Mouse (Mus musculus): ENCODE measurements around the gene Slc16a3. TPM values are rescaled to one million over a fixed set of nuclear protein-coding genes. Genes with fewer than 3 reads are reported as not detected.

The Slc16a3 gene
- total and polyA plus RNA-seq, 2 experiments from 2014 or later: 3.6 to 9.0 TPM

DNA sequence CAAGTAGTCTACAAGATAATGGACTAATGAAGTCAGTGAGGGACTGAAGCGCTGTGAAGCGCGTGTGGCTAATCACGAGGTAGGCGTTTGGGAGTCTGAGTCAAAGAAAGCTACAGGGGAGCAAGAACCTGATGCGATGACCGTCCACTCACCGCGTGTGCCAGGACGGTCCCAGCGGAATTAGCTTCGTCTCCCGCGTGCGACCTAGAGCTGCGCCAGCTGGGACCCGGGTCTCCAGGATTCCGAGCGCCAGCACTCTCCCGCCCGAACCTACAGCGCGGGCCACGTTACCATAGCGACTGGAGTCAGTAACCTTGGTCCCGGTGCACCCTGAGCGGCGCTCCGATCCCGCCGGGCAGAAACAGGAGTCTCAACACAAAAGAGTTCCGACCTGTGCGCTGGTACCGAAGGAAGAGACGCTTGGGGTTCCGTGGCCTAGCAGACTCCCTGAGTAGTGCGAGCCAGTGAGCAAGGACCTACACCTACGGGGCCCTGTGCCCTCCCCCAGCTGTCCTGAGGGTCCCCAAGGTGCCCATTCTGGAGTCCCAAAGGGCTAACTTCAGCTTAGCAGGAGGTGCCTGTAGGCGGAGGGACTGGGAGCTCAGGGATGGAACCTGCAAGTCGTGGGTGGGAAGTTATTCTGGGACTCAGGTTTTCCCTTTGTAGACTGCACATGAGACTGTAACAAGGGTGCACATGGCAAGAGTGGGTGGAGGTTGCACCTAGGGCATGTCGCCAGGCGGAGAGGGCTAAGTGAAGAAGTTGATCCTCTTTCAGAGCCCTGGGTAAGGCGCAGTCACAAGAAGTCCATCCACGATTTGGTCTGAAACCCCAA, 15.5 kb upstream of the Slc16a3 start, which contains the start of gene Ccdc57:
TSS of gene Ccdc57 (minus strand) at position 309 of the 835 bp plus-strand sequence.
- peak within 1 kb of the TSS; percentile 51; the same call in 1 of the 2 replicates for H3K27ac ChIP-seq (ENCODE audit: low read depth, low read length)
- TF ChIP-seq CTCF (IDR thresholded peaks at IDR 0.05; ENCODE audit: low read depth): no peak
- no peaks in the 10 kb centered on the region for H3K36me3 ChIP-seq (ENCODE audit: insufficient read depth)
- H3K9me3 ChIP-seq (ENCODE audit: low read length): no peaks in the 10 kb centered on the region
- peak within 1 kb of the TSS; percentile 70 for H3K4me2 ChIP-seq (ENCODE audit: low read depth)
- 10% methylated on average over 44 of the region's 44 CpGs for WGBS
- no peaks in the 10 kb centered on the region for H3K27me3 ChIP-seq (ENCODE audit: insufficient read depth, low read length)
- peak within 1 kb of the TSS; percentile 63 for H3K9ac ChIP-seq
- ATAC-seq: peak; percentile 99
- DNase-seq: peak; percentile 94
- peak within 1 kb of the TSS; percentile 53 for H3K4me3 ChIP-seq (ENCODE audit: low read depth, low read length)
- H3K4me1 ChIP-seq (ENCODE audit: insufficient read depth): 0 out of 2 replicates have a peak, but pooled peaks cover 7% of the 10 kb centered on the region

DNA sequence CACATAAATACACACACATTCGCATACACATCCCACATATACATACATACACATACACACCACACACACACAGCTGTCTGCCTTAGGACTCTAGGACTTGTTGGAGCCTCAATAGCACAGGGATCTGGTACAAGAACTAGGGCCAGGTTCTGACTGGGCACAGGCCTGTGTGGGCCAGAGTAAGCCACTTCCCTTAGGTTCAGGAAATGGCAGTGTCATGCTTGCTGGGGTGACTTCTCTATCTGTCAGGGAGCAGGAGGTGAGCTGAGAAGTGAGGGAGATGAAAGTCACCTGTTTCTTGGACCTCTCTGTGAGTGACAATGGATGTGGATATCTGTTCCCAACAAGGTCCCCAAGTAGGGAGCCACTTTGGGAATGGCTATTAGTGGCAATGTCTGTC, 10.3 kb upstream of the Slc16a3 start:
- Histone ChIP-seq H3K4me3 (ENCODE audit: low read depth, low read length) (no peak overlapping the region), H3K27ac (ENCODE audit: low read depth, low read length) (no peak overlapping the region), H3K9ac (no peak overlapping the region), H3K4me2 (ENCODE audit: low read depth) (no peak overlapping the region), H3K36me3 (ENCODE audit: insufficient read depth) (no peaks in the 10 kb centered on the region), H3K27me3 (ENCODE audit: insufficient read depth, low read length) (no peaks in the 10 kb centered on the region), H3K4me1 (ENCODE audit: insufficient read depth) (0 out of 2 replicates have a peak, but pooled peaks cover 2% of the 10 kb centered on the region), H3K9me3 (ENCODE audit: low read length) (no peaks in the 10 kb centered on the region)
- ATAC-seq (no peak), DNase-seq (no peak)
- no peak for TF ChIP-seq CTCF (IDR thresholded peaks at IDR 0.05; ENCODE audit: low read depth)
- WGBS: 98% methylated on average over 1 of the region's 1 CpGs

DNA sequence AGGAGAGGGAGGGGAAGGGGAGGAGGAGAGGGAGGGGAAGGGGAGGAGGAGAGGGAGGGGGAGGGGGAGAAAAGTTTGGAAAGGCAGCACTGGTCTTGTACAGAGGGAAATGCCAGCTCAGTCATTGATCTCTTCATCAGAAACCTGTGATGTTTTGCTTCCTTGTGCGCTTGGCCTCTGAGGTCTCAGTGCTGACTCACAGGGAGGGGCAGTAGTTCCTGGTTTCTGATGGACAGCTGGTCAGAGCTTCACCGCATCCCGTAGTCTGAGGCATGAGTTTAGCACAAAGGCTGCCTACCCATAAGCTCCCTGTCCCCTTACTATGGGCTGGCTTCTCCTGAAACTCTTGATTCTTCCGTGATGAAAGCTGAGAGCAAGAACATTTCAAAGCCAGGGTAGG, 9.5 kb upstream of the Slc16a3 start:
- Histone ChIP-seq H3K36me3 (ENCODE audit: insufficient read depth) (no peaks in the 10 kb centered on the region), H3K4me2 (ENCODE audit: low read depth) (no peak overlapping the region), H3K9ac (no peak overlapping the region), H3K4me1 (ENCODE audit: insufficient read depth) (no peaks in the 10 kb centered on the region), H3K4me3 (ENCODE audit: low read depth, low read length) (no peak overlapping the region), H3K9me3 (ENCODE audit: low read length) (no peaks in the 10 kb centered on the region), H3K27ac (ENCODE audit: low read depth, low read length) (no peak overlapping the region), H3K27me3 (ENCODE audit: insufficient read depth, low read length) (no peaks in the 10 kb centered on the region)
- no peak for DNase-seq
- no peak for ATAC-seq
- WGBS: 59% methylated on average over 4 of the region's 4 CpGs
- TF ChIP-seq CTCF (IDR thresholded peaks at IDR 0.05; ENCODE audit: low read depth): no peak

DNA sequence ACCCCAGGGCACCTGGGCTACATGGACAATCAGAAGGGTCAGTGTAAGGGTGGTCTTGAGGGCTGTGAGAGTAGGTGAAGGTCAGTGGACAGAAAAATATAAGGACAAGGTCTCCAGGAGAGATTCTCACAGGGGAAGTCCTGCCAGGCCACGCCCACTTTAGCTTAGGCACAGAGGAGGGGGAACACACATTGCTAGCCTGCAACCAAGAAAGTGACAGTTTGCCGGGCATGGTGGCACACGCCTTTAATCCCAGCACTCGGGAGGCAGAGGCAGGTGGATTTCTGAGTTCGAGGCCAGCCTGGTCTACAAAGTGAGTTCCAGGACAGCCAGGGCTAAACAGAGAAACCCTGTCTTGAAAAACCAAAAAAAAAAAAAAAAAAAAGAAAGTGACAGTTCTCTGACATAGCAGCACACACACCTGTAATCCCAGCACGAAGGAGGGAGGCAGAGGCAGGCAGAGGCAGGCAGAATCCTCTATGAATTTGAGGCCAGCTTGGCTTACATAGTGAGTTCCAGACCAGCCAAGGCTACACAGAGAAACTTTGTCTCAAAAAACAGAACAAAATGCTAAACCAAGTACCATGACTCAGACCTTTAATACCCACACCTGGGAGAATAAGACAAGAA, 8.5 kb upstream of the Slc16a3 start:
- H3K9ac ChIP-seq: no peak overlapping the region
- TF ChIP-seq CTCF (IDR thresholded peaks at IDR 0.05; ENCODE audit: low read depth): no peak
- no peak for ATAC-seq

DNA sequence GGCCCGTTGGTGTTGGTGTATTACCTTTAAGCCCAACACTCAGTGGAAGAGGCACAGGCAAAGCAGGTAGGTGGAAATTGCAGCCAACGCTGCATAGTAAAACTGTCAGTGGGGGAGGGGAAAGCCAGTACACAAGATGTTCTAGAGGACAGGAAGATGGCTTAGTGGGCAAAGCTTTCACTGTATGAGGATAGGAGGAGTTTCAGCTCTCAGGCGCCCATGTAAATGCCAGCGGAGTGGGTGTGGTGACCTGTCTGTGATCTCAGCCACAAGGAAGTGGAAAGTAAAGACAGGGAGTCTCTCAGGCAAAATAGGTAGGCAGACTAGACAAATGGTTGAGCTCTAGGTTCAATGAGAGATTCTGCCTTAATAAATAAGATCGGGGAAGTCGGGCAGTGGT, 7.3 kb upstream of the Slc16a3 start:
- Histone ChIP-seq H3K27ac (ENCODE audit: low read depth, low read length) (no peak overlapping the region), H3K4me1 (ENCODE audit: insufficient read depth) (no peaks in the 10 kb centered on the region), H3K4me2 (ENCODE audit: low read depth) (no peak overlapping the region), H3K9ac (no peak overlapping the region), H3K36me3 (ENCODE audit: insufficient read depth) (no peaks in the 10 kb centered on the region), H3K4me3 (ENCODE audit: low read depth, low read length) (no peak overlapping the region), H3K9me3 (ENCODE audit: low read length) (no peaks in the 10 kb centered on the region), H3K27me3 (ENCODE audit: insufficient read depth, low read length) (no peaks in the 10 kb centered on the region)
- ATAC-seq (no peak), DNase-seq (no peak)
- 89% methylated on average over 6 of the region's 6 CpGs for WGBS
- no peak for TF ChIP-seq CTCF (IDR thresholded peaks at IDR 0.05; ENCODE audit: low read depth)

More for the DNA sequence above, 8.5 kb upstream of the Slc16a3 start:
- H3K4me1 ChIP-seq (ENCODE audit: insufficient read depth): no peaks in the 10 kb centered on the region
- no peaks in the 10 kb centered on the region for H3K9me3 ChIP-seq (ENCODE audit: low read length)
- H3K27me3 ChIP-seq (ENCODE audit: insufficient read depth, low read length): no peaks in the 10 kb centered on the region
- H3K4me3 ChIP-seq (ENCODE audit: low read depth, low read length): no peak overlapping the region
- H3K4me2 ChIP-seq (ENCODE audit: low read depth): no peak overlapping the region
- no peak overlapping the region for H3K27ac ChIP-seq (ENCODE audit: low read depth, low read length)
- no peaks in the 10 kb centered on the region for H3K36me3 ChIP-seq (ENCODE audit: insufficient read depth)
- DNase-seq: no peak
- 63% methylated on average over 6 of the region's 6 CpGs for WGBS

DNA sequence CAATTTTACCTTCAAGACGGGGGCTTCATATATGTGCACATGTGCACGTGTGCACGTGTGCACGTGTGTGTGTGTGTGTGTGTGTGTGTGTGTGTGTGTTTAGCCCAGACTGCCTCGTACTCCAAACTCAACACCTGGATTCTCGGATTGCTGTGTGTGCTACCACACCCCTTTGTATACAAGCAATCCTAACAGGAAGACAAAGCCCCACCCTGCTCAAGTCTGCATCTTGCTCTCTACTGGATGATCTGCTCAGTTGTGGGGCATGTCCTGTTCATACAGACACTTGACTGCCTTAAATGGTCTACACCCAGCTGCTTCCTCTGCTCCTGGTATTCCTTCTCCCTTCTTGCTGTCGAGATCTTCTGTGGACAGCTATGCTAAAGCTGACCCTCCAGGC, 3.0 kb upstream of the Slc16a3 start:
- no peak overlapping the region for H3K4me3 ChIP-seq (ENCODE audit: low read depth, low read length)
- no peak overlapping the region for H3K9ac ChIP-seq
- H3K9me3 ChIP-seq (ENCODE audit: low read length): no peaks in the 10 kb centered on the region
- WGBS: 89% methylated on average over 7 of the region's 7 CpGs
- peaks cover 17% of the 10 kb centered on the region for H3K27me3 ChIP-seq (ENCODE audit: insufficient read depth, low read length)
- no peak overlapping the region for H3K27ac ChIP-seq (ENCODE audit: low read depth, low read length)
- H3K4me2 ChIP-seq (ENCODE audit: low read depth): no peak overlapping the region
- no peaks in the 10 kb centered on the region for H3K4me1 ChIP-seq (ENCODE audit: insufficient read depth)
- no peak for ATAC-seq
- no peak for DNase-seq
- no peaks in the 10 kb centered on the region for H3K36me3 ChIP-seq (ENCODE audit: insufficient read depth)
- no peak for TF ChIP-seq CTCF (IDR thresholded peaks at IDR 0.05; ENCODE audit: low read depth)

DNA sequence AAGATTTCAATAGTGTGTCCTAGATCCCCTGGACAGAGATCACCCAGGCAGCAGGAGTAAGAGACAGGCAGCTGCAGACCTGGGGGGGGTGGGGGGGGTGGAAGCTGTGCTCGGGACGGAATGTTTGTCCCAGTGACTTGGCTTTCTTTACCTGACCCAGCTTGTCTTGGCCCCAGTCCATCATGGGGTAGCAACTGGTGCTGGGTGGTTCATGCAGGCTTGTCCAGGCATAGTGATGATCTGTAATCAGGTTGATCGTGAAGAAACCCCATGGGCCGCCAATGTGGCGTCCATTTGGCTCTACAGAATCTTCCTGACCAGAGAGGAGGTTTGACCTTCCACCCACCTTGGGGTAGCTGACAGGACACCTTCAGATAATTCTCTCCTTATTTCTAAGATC, 2.4 kb upstream of the Slc16a3 start:
- no peak for TF ChIP-seq CTCF (IDR thresholded peaks at IDR 0.05; ENCODE audit: low read depth)
- Histone ChIP-seq H3K9me3 (ENCODE audit: low read length) (no peaks in the 10 kb centered on the region), H3K27ac (ENCODE audit: low read depth, low read length) (no peak overlapping the region), H3K36me3 (ENCODE audit: insufficient read depth) (no peaks in the 10 kb centered on the region), H3K4me1 (ENCODE audit: insufficient read depth) (no peaks in the 10 kb centered on the region), H3K27me3 (ENCODE audit: insufficient read depth, low read length) (peaks cover 18% of the 10 kb centered on the region), H3K9ac (no peak overlapping the region), H3K4me2 (ENCODE audit: low read depth) (no peak overlapping the region), H3K4me3 (ENCODE audit: low read depth, low read length) (no peak overlapping the region)
- no peak for DNase-seq
- 92% methylated on average over 5 of the region's 5 CpGs for WGBS
- no peak for ATAC-seq
